13 mouse cellular contexts compared by ENCODE assay signal in the genomic region with DNA sequence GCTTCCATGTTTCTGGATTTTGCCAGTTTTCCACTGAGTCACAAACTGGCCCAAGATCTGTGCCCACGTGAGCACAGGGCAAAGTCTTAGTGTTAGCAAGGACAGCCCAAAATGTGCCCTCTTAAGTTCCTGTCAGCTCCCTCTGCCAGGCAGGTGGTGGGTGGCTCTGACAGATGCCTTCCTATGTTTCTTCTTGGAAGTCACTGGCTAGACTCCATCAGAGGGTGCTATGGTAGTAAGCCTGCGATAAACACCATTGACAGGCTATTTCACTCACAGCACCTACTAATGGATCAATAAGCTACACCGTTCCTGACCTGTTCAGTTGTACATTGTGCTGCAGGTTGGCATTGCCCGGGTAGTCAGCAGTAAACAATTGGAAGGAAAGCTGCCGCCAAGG.
"Had no signal": no experiment of that assay in that cellular context is flagged by ENCODE, and none has a peak within 500 bp of the region (broad histone marks: within the 10 kb centered on the region; RNA-seq: fewer than 3 reads in every experiment).

No protein-coding gene starts in this region.

- H3K36me3 ChIP-seq: limb, embryonic 12.5 days; lung, embryonic 15.5 days; midbrain, embryonic 15.5 days; neural tube, embryonic 12.5 days; stomach, embryonic 15.5 days had no signal

- H3K27ac ChIP-seq: layer of hippocampus, adult 2 months; limb, embryonic 12.5 days; lung, embryonic 15.5 days; macrophage; midbrain, embryonic 15.5 days; neural tube, embryonic 12.5 days; stomach, embryonic 15.5 days had no signal

- H3K27me3 ChIP-seq: lung, embryonic 15.5 days; midbrain, embryonic 15.5 days; neural tube, embryonic 12.5 days; stomach, embryonic 15.5 days had no signal

- H3K4me1 ChIP-seq: lung, embryonic 15.5 days; megakaryocyte, embryonic 14.5 days; midbrain, embryonic 15.5 days; neural tube, embryonic 12.5 days; stomach, embryonic 15.5 days had no signal

- H3K9ac ChIP-seq: limb, embryonic 12.5 days; lung, embryonic 15.5 days; midbrain, embryonic 15.5 days; neural tube, embryonic 12.5 days; stomach, embryonic 15.5 days had no signal

- H3K4me3 ChIP-seq: layer of hippocampus, adult 2 months; limb, embryonic 12.5 days; lung, embryonic 15.5 days; megakaryocyte, embryonic 14.5 days; midbrain, embryonic 15.5 days; neural tube, embryonic 12.5 days; stomach, embryonic 15.5 days had no signal

- DNase-seq: kidney, adult 18-20 months; kidney, postnatal 4 days; lung, postnatal 14 days; thymus, adult 2 months; thymus, postnatal 25 days had no signal
